Mouse (Mus musculus) neural tube, embryonic 13.5 days (tissue): ENCODE results near the gene Vmp1. TPM values are rescaled to one million over a fixed set of nuclear protein-coding genes. Genes with fewer than 3 reads are reported as not detected.

Experiments used
- ATAC-seq: fragments of 200-750 bp; cut with Nextera tagmentation; 2 replicates; pipeline ENCODE4 v1.8.0; 2017; ENCODE audit warnings: low read depth, mild to moderate bottlenecking, moderate TSS enrichment, moderate library complexity
- H3K27ac ChIP-seq: fragments of 300-500 bp; sonication (generic); replicated peaks from 2 replicates; pipeline ENCODE4 v1.5.1; 2015; ENCODE audit warnings: moderate library complexity, mild to moderate bottlenecking, inconsistent platforms
- H3K27me3 ChIP-seq: fragments of 300-500 bp; sonication (generic); 2 replicates; pipeline ENCODE4 v1.6.1; 2015; ENCODE audit warnings: mild to moderate bottlenecking, inconsistent platforms
- H3K36me3 ChIP-seq: fragments of 300-500 bp; sonication (generic); 2 replicates; pipeline ENCODE4 v1.6.1; 2015; ENCODE audit warnings: mild to moderate bottlenecking, inconsistent platforms
- H3K4me1 ChIP-seq: fragments of 300-500 bp; sonication (generic); replicated peaks from 2 replicates; pipeline ENCODE4 v1.6.1; 2015; ENCODE audit warnings: inconsistent platforms
- H3K4me2 ChIP-seq: fragments of 300-500 bp; sonication (generic); 2 replicates; pipeline ENCODE4 v1.6.1; 2015; ENCODE audit warnings: inconsistent platforms, mild to moderate bottlenecking, moderate library complexity
- H3K4me3 ChIP-seq: fragments of 300-500 bp; sonication (generic); 2 replicates; pipeline ENCODE4 v1.5.1; 2015; ENCODE audit warnings: mild to moderate bottlenecking, inconsistent platforms
- H3K9ac ChIP-seq: fragments of 300-500 bp; sonication (generic); 2 replicates; pipeline ENCODE4 v1.6.1; 2015; ENCODE audit warnings: moderate library complexity, mild to moderate bottlenecking, inconsistent platforms
- H3K9me3 ChIP-seq: fragments of 300-500 bp; sonication (generic); 2 replicates; pipeline ENCODE4 v1.6.1; 2016; ENCODE audit warnings: inconsistent platforms
- WGBS: fragments of 180-500 bp; shearing (Covaris S2); methylation state at CpG from one replicate; pipeline ENCODE4 v1.1.7; 2015; 5-methylcytosine and 5-hydroxymethylcytosine counted together
- polyA plus RNA-seq: library from polyadenylated mRNA; unstranded; fragments of >200 nt; fragmentation: Nextera tagmentation; extraction: Ambion mirVana; gene quantifications from 2 replicates; pipeline ENCODE4 v1.2.1, GENCODE M21; 2015

The Vmp1 gene
- polyA plus RNA-seq, 1 experiment from 2014 or later = 108 TPM

GRCm38 (mm10) chr11:86594188-86594876, 89.3 kb downstream of the Vmp1 start:
- no peak overlapping the region for H3K9ac ChIP-seq
- 81% methylated on average over 6 of the region's 6 CpGs for WGBS
- peaks cover 4% of the 10 kb centered on the region; the same call in 1 of the 2 replicates for H3K4me1 ChIP-seq
- no peaks in the 10 kb centered on the region for H3K36me3 ChIP-seq
- no peak for ATAC-seq
- H3K9me3 ChIP-seq = no peaks in the 10 kb centered on the region
- H3K4me2 ChIP-seq = no peak overlapping the region
- no peak overlapping the region for H3K4me3 ChIP-seq
- H3K27ac ChIP-seq = no peak overlapping the region
- no peaks in the 10 kb centered on the region for H3K27me3 ChIP-seq

- peaks cover 4% of the 10 kb centered on the region; the same call in 1 of the 2 replicates for H3K4me1 ChIP-seq
- no peak overlapping the region for H3K27ac ChIP-seq
- no peak for ATAC-seq
- H3K27me3 ChIP-seq = no peaks in the 10 kb centered on the region
- no peak overlapping the region for H3K4me3 ChIP-seq
- H3K9ac ChIP-seq = no peak overlapping the region
- H3K4me2 ChIP-seq = no peak overlapping the region
- no peaks in the 10 kb centered on the region for H3K9me3 ChIP-seq
- H3K36me3 ChIP-seq = no peaks in the 10 kb centered on the region
- WGBS = 88% methylated on average over 5 of the region's 5 CpGs
Measured at GRCm38 (mm10) chr11:86593443-86593842, 90.2 kb downstream of the Vmp1 start.

GRCm38 (mm10) chr11:86592993-86593392, 90.6 kb downstream of the Vmp1 start:
- ATAC-seq = no peak

DNA sequence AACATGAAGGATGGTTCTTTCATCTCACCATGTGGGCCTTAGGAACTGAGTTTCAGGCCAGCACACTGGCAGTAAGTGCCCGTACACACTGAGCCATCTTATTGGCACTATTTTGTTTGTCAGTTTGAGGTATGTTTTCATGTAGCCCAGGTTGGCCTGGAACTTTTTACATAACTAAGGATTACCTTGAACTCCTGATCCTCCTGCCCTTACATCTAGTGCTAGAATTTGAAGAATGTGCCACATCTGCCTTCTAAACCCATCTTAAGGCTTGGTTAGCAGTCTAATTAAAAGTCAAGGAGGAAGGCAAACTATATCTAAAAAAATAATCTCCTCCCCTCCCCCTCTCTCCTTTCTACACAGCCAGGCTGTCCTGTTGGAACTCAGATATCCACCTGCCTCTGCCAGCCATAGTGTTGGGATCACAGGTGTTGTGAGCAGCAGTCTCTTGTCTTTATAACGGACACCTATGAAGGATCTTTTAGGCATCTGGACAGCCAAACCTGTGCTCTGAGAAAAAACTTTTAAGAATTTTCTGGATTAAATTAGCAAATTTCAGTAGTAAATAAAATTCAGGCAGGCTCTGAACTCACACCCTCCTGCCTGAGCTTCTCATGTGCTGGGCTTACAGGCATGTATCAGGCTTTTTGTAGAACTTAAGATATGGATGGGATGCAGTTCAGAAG, 91.6 kb downstream of the Vmp1 start:
- Histone ChIP-seq H3K27me3 (no peaks in the 10 kb centered on the region), H3K27ac (no peak overlapping the region), H3K4me2 (no peak overlapping the region), H3K36me3 (no peaks in the 10 kb centered on the region), H3K9me3 (no peaks in the 10 kb centered on the region), H3K4me1 (peaks cover 14% of the 10 kb centered on the region; the same call in 1 of the 2 replicates), H3K9ac (no peak overlapping the region), H3K4me3 (no peak overlapping the region)
- ATAC-seq = no peak
- 93% methylated on average over 2 of the region's 2 CpGs for WGBS

More at GRCm38 (mm10) chr11:86592993-86593392, 90.6 kb downstream of the Vmp1 start:
- Histone ChIP-seq H3K9ac (no peak overlapping the region), H3K4me1 (peaks cover 4% of the 10 kb centered on the region; the same call in 1 of the 2 replicates), H3K9me3 (no peaks in the 10 kb centered on the region), H3K27ac (no peak overlapping the region), H3K27me3 (no peaks in the 10 kb centered on the region), H3K4me2 (no peak overlapping the region), H3K4me3 (no peak overlapping the region), H3K36me3 (no peaks in the 10 kb centered on the region)
- WGBS = 30% methylated on average over 3 of the region's 3 CpGs

- Histone ChIP-seq H3K27ac (no peak overlapping the region), H3K27me3 (no peaks in the 10 kb centered on the region), H3K9ac (no peak overlapping the region), H3K4me2 (no peak overlapping the region), H3K4me1 (peaks cover 15% of the 10 kb centered on the region; the same call in 1 of the 2 replicates), H3K9me3 (no peaks in the 10 kb centered on the region), H3K4me3 (no peak overlapping the region), H3K36me3 (no peaks in the 10 kb centered on the region)
- WGBS = 94% methylated on average over 4 of the region's 4 CpGs
- no peak for ATAC-seq
Measured at GRCm38 (mm10) chr11:86591301-86591845, 92.3 kb downstream of the Vmp1 start.

GRCm38 (mm10) chr11:86590579-86590978, 93.1 kb downstream of the Vmp1 start:
- H3K4me1 ChIP-seq = peaks cover 15% of the 10 kb centered on the region; the same call in 1 of the 2 replicates
- no peaks in the 10 kb centered on the region for H3K9me3 ChIP-seq
- ATAC-seq = no peak
- H3K4me2 ChIP-seq = no peak overlapping the region
- no peak overlapping the region for H3K9ac ChIP-seq
- H3K36me3 ChIP-seq = 0 out of 2 replicates have a peak, but pooled peaks cover under 1% of the 10 kb centered on the region
- 90% methylated on average over 10 of the region's 10 CpGs for WGBS
- H3K4me3 ChIP-seq = no peak overlapping the region
- no peak overlapping the region for H3K27ac ChIP-seq
- no peaks in the 10 kb centered on the region for H3K27me3 ChIP-seq

GRCm38 (mm10) chr11:86590066-86590465, 93.6 kb downstream of the Vmp1 start:
- peaks cover 5% of the 10 kb centered on the region; the same call in 1 of the 2 replicates for H3K36me3 ChIP-seq
- WGBS = 87% methylated on average over 4 of the region's 4 CpGs
- H3K4me1 ChIP-seq = peaks cover 15% of the 10 kb centered on the region; the same call in 1 of the 2 replicates
- no peak overlapping the region for H3K4me3 ChIP-seq
- no peaks in the 10 kb centered on the region for H3K9me3 ChIP-seq
- no peak overlapping the region for H3K27ac ChIP-seq
- no peak overlapping the region for H3K9ac ChIP-seq
- ATAC-seq = no peak
- H3K4me2 ChIP-seq = no peak overlapping the region
- H3K27me3 ChIP-seq = no peaks in the 10 kb centered on the region

DNA sequence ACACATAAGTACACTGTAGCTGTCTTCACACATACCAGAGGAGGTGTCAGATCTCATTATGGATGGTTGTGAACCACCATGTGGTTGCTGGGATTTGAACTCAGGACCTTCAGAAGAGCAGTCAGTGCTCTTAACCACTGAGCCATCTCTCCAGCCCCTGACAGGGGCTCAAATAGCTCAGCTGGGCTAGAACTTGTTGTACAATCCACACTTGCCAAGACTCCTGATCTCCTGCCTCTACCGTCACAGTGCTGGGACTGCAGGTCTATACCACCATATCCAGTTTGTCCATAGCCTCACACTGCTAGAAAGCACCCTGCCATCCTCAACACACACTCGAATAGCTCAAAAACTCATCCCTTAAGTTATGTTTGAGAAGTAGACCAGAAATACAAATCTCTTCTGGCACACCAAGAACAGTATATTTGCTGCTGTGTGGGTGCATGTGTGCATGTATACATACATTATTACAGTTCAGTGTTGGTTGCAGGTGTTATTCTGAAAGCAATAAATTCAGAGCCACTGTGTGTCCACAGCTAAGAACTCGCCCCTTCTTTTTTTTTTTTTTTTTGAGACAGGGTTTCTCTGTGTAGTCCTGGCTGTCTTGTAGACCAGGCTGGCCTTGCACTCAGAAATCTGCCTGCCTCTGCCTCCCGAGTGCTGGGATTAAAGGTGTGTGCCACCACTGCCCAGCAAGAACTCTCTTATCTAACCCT, 94.9 kb downstream of the Vmp1 start:
- H3K36me3 ChIP-seq = peaks cover 8% of the 10 kb centered on the region
- no peak overlapping the region for H3K4me3 ChIP-seq
- no peaks in the 10 kb centered on the region for H3K27me3 ChIP-seq
- no peak overlapping the region for H3K4me2 ChIP-seq
- 93% methylated on average over 4 of the region's 4 CpGs for WGBS
- no peak overlapping the region for H3K9ac ChIP-seq
- H3K9me3 ChIP-seq = no peaks in the 10 kb centered on the region
- ATAC-seq = no peak
- peaks cover 15% of the 10 kb centered on the region; the same call in 1 of the 2 replicates for H3K4me1 ChIP-seq
- no peak overlapping the region for H3K27ac ChIP-seq

DNA sequence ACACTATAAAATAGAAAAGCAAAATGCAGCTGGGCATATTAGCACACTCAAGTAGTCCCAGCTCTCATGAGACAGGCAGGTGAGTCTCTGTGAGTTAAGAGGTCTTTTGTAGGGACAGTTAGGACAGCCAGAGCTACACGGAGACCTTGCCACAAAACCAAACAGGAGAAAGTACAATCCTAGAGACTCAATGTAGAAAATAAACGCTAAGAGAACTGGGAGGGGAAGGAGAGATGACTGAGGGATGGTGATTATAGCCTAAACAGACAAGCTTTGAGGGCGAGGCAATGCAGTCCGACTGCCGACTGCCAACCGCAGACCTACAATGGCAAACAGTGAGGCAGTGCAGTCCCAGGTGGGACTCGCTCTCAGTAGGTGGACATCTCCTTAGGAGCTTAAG, 95.8 kb downstream of the Vmp1 start:
- H3K36me3 ChIP-seq = peaks cover 8% of the 10 kb centered on the region
- no peak for ATAC-seq
- 43% methylated on average over 7 of the region's 7 CpGs for WGBS
- H3K9ac ChIP-seq = no peak overlapping the region
- H3K9me3 ChIP-seq = no peaks in the 10 kb centered on the region
- no peaks in the 10 kb centered on the region for H3K27me3 ChIP-seq
- H3K4me3 ChIP-seq = no peak overlapping the region
- peaks cover 11% of the 10 kb centered on the region; the same call in 1 of the 2 replicates for H3K4me1 ChIP-seq
- H3K4me2 ChIP-seq = no peak overlapping the region
- H3K27ac ChIP-seq = no peak overlapping the region

DNA sequence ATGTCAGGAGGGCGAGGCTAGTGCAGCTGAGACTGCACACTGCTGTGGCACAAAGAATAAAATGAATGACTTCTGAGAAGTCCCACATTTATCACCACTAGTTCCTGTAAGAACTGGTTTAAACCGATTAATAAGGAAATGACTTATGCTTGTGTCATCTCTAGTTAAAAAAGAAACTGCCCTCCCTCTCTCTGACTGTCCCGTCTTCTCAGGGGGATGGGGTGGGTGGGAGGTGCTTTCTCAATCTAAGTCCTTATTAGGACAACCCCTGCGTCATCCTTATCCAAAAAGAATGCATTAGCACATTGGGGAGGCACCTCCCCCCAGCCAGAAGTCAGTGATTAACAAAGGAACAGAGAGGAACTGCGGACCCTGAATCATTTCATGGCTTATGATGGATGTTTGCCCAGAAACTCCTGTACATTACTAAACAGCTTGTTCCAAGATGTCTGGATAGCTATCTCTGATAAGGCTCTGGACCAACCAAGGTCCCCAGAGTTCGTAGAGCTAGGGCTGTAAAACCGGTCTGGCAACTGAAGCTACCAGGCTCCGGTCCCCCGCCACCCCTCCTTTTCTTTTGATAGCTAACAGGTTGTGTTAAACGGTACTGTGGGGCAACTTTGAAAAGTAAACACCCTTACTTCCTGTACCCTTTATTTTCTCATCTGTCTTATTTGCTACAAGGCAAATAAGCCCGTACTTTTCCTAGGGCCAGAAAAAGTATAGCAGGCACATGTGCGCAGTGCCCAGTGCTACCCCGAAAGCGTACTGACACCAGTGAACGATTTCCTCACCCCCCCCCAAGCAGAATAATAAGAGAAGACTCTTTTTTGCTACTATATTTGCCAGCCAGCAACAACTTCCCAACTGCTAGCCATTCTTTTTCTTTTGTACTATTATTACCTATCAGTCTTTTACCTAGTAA, 96.5 kb downstream of the Vmp1 start:
- 11% methylated on average over 15 of the region's 15 CpGs for WGBS
- H3K27ac ChIP-seq = no peak overlapping the region

More for the DNA sequence above, 96.5 kb downstream of the Vmp1 start:
- H3K9me3 ChIP-seq = no peaks in the 10 kb centered on the region
- H3K4me2 ChIP-seq = peak overlapping the region; percentile 34
- 0 out of 2 replicates have a peak overlapping the region, but pooled peaks have one; percentile 27 for H3K9ac ChIP-seq
- H3K4me3 ChIP-seq = peak overlapping the region; percentile 7; the same call in 1 of the 2 replicates
- peaks cover 9% of the 10 kb centered on the region for H3K36me3 ChIP-seq
- H3K4me1 ChIP-seq = peaks cover 11% of the 10 kb centered on the region; the same call in 1 of the 2 replicates
- no peak for ATAC-seq
- H3K27me3 ChIP-seq = no peaks in the 10 kb centered on the region
